Mouse (Mus musculus) olfactory bulb, adult 2 months (tissue): Measurements from ENCODE around the gene Hist1h3d. TPM values are rescaled to one million over a fixed set of nuclear protein-coding genes. Genes with fewer than 3 reads are reported as not detected.
"Not testable (repeated sequence)": the region's sequence is repeated elsewhere in the genome, so short reads cannot be mapped to it uniquely, and the experiment has no call there.

Experiments used
- H3K27ac ChIP-seq: fragments of 200-500 bp; 2 replicates; pipeline ENCODE4 v1.5.1; 2012; ENCODE audit warnings: low read depth, low read length; ENCODE audit not compliant: insufficient read depth
- H3K4me1 ChIP-seq: fragments of 200-500 bp; 2 replicates; pipeline ENCODE4 v1.6.1; 2012; ENCODE audit warnings: low read length; ENCODE audit not compliant: control insufficient read depth, insufficient read depth
- H3K4me3 ChIP-seq: fragments of 200-500 bp; 2 replicates; pipeline ENCODE4 v1.5.1; 2012; ENCODE audit warnings: mild to moderate bottlenecking, low read depth, low read length, moderate library complexity; ENCODE audit not compliant: insufficient read depth
- CTCF ChIP-seq: fragments of 200-500 bp; IDR thresholded peaks from 2 replicates; pipeline ENCODE4 v1.5.1; 2012; ENCODE audit warnings: low read depth, mild to moderate bottlenecking, low read length, moderate library complexity; ENCODE audit not compliant: insufficient read depth
- POLR2A ChIP-seq: fragments of 200-500 bp; IDR thresholded peaks from 2 replicates; pipeline ENCODE4 v1.6.1; 2012; ENCODE audit warnings: mild to moderate bottlenecking, low read depth, low read length, moderate library complexity; ENCODE audit not compliant: insufficient read depth
- WGBS: fragments of 180-500 bp; shearing (Covaris S2); methylation state at CpG from one replicate; pipeline ENCODE4 v1.1.7; 2018; 5-methylcytosine and 5-hydroxymethylcytosine counted together
- polyA plus RNA-seq: library from polyadenylated mRNA; stranded (reverse); fragments of >200 nt; gene quantifications from 2 replicates; pipeline ENCODE4 v1.2.4, GENCODE M21; 2012; ENCODE audit warnings: low replicate concordance; ENCODE audit not compliant: missing spikeins, insufficient read depth, insufficient read length

The Hist1h3d gene
- polyA plus RNA-seq, 1 experiment: not detected

DNA sequence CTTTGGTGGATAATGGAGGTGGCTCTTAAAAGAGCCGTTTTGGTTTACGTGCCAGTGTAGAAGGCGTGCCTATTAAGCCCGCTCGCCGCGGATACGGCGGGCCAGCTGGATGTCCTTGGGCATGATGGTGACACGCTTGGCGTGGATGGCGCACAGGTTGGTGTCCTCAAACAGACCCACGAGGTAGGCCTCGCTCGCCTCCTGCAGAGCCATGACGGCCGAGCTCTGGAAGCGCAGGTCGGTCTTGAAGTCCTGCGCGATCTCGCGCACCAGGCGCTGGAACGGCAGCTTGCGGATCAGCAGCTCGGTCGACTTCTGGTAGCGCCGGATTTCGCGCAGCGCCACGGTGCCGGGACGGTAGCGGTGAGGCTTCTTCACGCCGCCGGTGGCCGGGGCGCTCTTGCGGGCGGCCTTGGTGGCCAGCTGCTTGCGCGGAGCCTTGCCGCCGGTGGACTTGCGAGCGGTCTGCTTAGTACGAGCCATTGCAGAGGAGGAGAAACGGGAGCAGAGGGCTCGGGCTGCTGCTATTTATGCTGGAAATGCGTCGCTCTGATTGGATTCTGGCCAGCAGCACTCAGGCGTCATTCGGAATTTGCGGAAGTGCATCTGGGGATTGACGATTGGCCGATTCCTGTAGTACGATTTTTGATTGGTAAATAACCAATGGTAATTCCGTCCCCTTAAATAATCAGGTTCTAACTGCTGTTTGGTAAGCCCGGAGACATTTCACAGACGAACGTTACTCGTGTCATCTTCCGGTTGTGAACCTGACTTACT, 13.5 kb upstream of the Hist1h3d start, which contains the start of gene Hist1h3e:
Gene Hist1h3e, minus strand, starts transcription at position 487 of the 777 bp plus-strand sequence.
- Histone ChIP-seq H3K4me3 (peak within 1 kb of the TSS; percentile 89), H3K27ac (peak within 1 kb of the TSS; percentile 96)
- H3K4me1 ChIP-seq: not testable (repeated sequence)
- peak; percentile 98 for TF ChIP-seq POLR2A
- under 1% methylated on average over 59 of the region's 67 CpGs for WGBS

- H3K27ac ChIP-seq: peak overlapping the region; percentile 96
- TF ChIP-seq CTCF (no peak), POLR2A (no peak)
- H3K4me1 ChIP-seq: no peaks in the 10 kb centered on the region
- 1% methylated on average over 18 of the region's 18 CpGs for WGBS
- peak overlapping the region; percentile 36 for H3K4me3 ChIP-seq
Measured at GRCm38 (mm10) chr13:23562699-23563462, 12.7 kb upstream of the Hist1h3d start.

DNA sequence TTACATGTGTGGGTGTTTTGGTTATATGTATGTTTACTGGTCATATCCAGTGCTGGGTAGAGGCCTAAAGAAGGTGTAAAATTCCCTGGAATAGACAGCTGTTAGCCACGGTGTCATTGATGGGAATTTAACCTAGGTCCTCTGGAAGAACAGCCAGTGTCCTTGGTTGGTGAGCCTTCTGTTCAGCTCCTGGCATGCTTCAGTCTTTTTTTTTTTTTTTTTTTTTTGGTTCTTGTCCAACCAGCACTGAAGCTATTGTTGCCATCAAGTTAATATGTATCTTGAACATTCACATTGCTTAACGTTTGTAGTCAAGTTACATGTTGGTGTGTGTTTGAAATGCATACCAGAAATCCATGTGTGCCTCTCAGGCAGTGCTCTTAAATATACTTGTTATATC, 11.1 kb upstream of the Hist1h3d start:
- H3K4me3 ChIP-seq: no peak overlapping the region
- no peaks in the 10 kb centered on the region for H3K4me1 ChIP-seq
- H3K27ac ChIP-seq: no peak overlapping the region
- TF ChIP-seq POLR2A (no peak), CTCF (no peak)
- WGBS: 87% methylated on average over 2 of the region's 2 CpGs

GRCm38 (mm10) chr13:23570261-23571021, 5.1 kb upstream of the Hist1h3d start:
- not testable (repeated sequence) for H3K4me1 ChIP-seq
- Histone ChIP-seq H3K4me3 (peak overlapping the region; percentile 52), H3K27ac (peak overlapping the region; percentile 89)
- WGBS: under 1% methylated on average over 27 of the region's 41 CpGs

- H3K4me3 ChIP-seq: peak within 1 kb of the TSS; percentile 54
- peak within 1 kb of the TSS; percentile 96 for H3K27ac ChIP-seq
- TF ChIP-seq POLR2A (no peak), CTCF (no peak)
- H3K4me1 ChIP-seq: peaks cover 6% of the 10 kb centered on the region
- 0% methylated on average over 18 of the region's 18 CpGs for WGBS
Measured at GRCm38 (mm10) chr13:23571022-23571503, 4.5 kb upstream of the Hist1h3d start, which contains the start of the genes Hist1h2ae and Hist1h2bg. Gene Hist1h2ae, minus strand, starts transcription at chr13:23571220. Gene Hist1h2bg, plus strand, starts transcription at chr13:23571396.

- H3K4me1 ChIP-seq: not testable (repeated sequence)
- under 1% methylated on average over 17 of the region's 34 CpGs for WGBS
- Histone ChIP-seq H3K27ac (peak overlapping the region; percentile 96), H3K4me3 (peak overlapping the region; percentile 54)
Measured at GRCm38 (mm10) chr13:23571504-23572217, 3.9 kb upstream of the Hist1h3d start.

GRCm38 (mm10) chr13:23572218-23573033, 3.1 kb upstream of the Hist1h3d start:
- no peak overlapping the region for H3K4me3 ChIP-seq
- H3K27ac ChIP-seq: no peak overlapping the region
- WGBS: 25% methylated on average over 2 of the region's 2 CpGs
- peaks cover 6% of the 10 kb centered on the region for H3K4me1 ChIP-seq
- TF ChIP-seq CTCF (no peak), POLR2A (no peak)

GRCm38 (mm10) chr13:23573034-23573897, 2.3 kb upstream of the Hist1h3d start:
- H3K4me1 ChIP-seq: not testable (repeated sequence)
- WGBS: 4% methylated on average over 20 of the region's 20 CpGs
- Histone ChIP-seq H3K4me3 (peak overlapping the region; percentile 56), H3K27ac (peak overlapping the region; percentile 95)

DNA sequence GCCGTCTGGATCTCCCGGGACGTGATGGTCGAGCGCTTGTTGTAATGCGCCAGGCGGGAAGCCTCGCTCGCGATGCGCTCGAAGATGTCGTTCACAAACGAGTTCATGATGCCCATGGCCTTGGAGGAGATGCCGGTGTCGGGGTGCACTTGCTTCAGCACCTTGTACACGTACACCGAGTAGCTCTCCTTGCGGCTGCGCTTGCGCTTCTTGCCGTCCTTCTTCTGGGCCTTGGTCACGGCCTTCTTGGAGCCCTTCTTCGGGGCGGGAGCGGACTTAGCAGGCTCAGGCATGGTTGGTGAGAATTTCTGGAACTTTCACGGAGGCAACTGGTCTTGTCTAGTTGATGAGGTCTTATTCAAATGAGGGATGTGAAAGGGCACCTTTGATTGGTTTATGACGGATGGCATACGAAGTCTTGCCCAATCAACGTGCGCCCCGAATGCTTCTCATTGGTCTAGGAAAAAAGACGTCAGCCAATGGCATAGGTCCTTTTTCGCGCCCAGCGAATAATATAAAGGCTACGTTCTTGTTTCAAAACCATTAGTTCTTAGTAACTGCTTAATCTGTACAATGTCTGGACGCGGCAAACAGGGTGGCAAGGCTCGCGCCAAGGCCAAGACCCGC, 1.6 kb upstream of the Hist1h3d start, which contains the start of the genes Hist1h2bf and Hist1h2ad:
Gene Hist1h2bf, minus strand, starts transcription at position 299 of the 627 bp plus-strand sequence.
Gene Hist1h2ad, plus strand, starts transcription at position 484 of the 627 bp plus-strand sequence.
- H3K27ac ChIP-seq: peak within 1 kb of the TSS; percentile 95
- under 1% methylated on average over 42 of the region's 42 CpGs for WGBS

GRCm38 (mm10) chr13:23574546-23575170, 905 bp upstream of the Hist1h3d start:
- WGBS: under 1% methylated on average over 16 of the region's 39 CpGs
- Histone ChIP-seq H3K4me3 (peak overlapping the region; percentile 56), H3K27ac (peak overlapping the region; percentile 67; the same call in 1 of the 2 replicates)
- not testable (repeated sequence) for H3K4me1 ChIP-seq

More for the DNA sequence above, 1.6 kb upstream of the Hist1h3d start, which contains the start of the genes Hist1h2bf and Hist1h2ad:
- not testable (repeated sequence) for H3K4me1 ChIP-seq
- peak within 1 kb of the TSS; percentile 56 for H3K4me3 ChIP-seq
